Mouse (Mus musculus): Measurements from ENCODE around the gene Nbl1. TPM values are rescaled to one million over a fixed set of nuclear protein-coding genes. Genes with fewer than 3 reads are reported as not detected.

Nbl1 gene
- 1.1 TPM for polyA plus RNA-seq (2017; shearing (Covaris generic))

DNA sequence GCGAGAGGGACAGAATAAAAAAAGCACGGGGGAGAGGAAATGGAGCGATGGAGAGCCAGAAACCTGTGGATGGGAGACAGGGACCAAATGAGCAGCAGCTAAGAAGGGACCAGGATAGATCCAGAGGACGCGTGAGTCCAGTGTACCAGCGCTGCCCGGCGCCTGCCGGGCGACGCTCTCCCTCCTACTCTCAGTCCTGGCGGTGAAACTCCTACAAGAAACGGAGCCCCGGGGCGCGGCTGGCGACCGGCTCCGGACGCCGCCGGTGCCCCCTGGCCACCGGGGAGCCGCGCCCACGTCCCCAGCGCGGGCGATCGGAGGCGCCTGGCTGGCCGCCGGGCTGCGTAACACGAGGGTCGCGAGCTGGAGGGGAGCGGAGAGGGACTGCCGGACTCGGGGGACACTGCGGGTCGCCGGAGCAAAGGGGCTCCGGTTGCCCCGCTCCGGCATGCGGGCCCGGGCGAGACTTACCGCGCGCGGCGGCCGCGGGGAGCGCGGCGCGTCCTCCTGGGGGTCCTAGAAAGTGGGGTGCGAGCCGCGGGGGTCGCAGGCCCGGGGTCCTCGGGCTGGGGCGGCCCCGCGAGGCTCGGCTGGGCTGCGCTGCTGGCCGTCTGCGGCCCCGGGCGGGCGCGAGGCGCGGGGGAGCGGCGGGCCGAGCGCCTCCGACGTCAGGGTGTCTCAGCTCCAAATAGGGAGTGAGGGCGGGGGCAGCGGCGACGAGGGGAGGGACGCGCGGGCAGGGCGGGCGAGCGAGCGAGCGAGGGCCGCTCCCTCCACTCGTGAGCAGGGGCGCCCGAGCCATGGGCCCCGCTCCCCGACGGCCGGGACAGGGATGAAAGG, at the start of gene Nbl1:
Gene Nbl1 (minus strand): TSS at position 638 of the 840 bp plus-strand sequence.

DNA sequence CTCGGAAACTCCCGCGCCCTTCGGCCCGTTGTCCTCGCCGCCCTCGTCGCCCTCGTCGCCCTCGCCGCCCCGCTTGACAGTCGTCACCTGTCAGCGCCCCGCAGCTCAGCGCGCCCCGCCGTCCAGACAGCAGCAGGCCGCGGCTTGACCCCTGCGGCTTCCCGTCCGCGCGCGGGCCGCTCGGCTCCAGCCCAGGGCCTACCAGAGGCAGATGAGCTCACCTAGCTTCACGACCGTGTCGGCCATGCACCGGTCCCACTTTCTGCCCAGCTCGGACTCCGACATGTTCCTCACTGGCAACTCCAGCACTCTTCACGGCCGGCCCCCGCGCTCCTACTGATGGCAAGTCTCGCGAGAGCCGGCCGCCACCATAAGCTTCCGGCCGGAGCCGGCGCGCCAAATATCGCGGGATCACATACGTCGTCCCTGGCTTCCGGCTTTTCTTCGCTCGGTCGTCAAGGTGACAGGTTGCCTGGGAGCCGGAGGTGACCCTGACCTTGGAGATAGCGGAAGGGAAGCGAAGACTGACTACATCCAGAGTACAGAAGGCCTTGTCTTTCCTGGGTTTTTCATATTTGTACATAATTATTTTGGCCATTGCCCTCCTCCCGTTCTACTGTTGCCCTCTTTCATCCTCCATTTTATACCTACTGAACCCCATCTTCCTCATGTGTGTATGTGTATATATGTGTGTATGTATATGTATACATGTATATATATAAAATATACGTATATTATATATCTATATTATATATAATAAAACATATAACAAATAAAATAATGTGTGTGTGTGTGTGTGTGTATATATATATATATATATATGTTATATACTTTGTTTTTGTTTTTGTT, 38.1 kb upstream of the Nbl1 start, which contains the start of gene Minos1:
Gene Minos1 (minus strand): TSS at position 413 of the 849 bp plus-strand sequence.

DNA sequence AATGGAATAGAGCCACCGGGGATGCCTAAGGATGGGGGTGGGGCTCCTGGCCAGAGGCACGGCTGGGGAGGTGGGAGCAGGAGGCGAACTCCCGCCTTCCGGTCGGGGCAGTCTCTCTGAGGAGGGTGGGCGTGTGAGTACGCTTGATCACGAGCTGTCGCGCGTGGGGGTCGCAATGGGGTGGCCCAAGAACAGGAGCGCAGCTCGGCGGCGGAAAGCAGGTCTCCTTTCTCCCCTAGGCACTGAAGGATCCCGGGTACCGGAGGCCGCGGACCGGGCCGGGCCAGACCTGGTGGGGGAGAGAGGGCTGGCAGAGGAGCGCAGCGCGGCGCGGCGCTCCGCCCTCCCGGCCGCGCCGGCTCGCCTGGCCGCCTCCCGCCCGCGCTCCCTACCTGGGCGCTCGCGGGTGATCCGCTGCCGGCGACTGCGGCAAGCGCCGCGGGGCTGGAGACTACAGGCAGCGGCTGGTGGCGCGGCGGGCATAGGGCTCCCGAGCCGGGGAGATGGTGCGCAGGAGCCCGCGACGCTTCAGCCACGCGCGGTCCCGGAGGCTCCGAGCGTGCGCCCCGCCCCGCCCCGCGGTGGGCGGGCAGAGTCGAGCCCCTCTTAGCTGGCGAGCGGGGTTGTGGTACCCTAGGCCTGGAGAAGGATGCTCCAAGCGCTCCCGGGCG, 17.6 kb downstream of the Nbl1 start, which contains the start of gene Htr6:
Gene Htr6 (minus strand): TSS at position 530 of the 671 bp plus-strand sequence.

Other genes with a start within 250 kb of the Nbl1 start
- not detected for gene Pla2g5, start 229.5 kb downstream of the Nbl1 start, polyA plus RNA-seq (2017; shearing (Covaris generic))
- not detected for gene Gm13030, start 219.0 kb downstream of the Nbl1 start, polyA plus RNA-seq (2017; shearing (Covaris generic))
- not detected for gene Pla2g2e, start 215.1 kb downstream of the Nbl1 start, polyA plus RNA-seq (2017; shearing (Covaris generic))
- gene Otud3, start 179.0 kb downstream of the Nbl1 start, polyA plus RNA-seq (2017; shearing (Covaris generic)): 0.52 TPM
- gene Rnf186, start 125.9 kb downstream of the Nbl1 start, polyA plus RNA-seq (2017; shearing (Covaris generic)): not detected
- gene Tmco4, start 120.1 kb downstream of the Nbl1 start, polyA plus RNA-seq (2017; shearing (Covaris generic)): 41.8 TPM
- gene Htr6, start 17.4 kb downstream of the Nbl1 start, polyA plus RNA-seq (2017; shearing (Covaris generic)): not detected
- 381 TPM for gene Minos1, start 38.1 kb upstream of the Nbl1 start, polyA plus RNA-seq (2017; shearing (Covaris generic))
- 781 TPM for gene Capzb, start 99.9 kb upstream of the Nbl1 start, polyA plus RNA-seq (2017; shearing (Covaris generic))
- gene Pqlc2, start 217.7 kb upstream of the Nbl1 start, polyA plus RNA-seq (2017; shearing (Covaris generic)): 13.7 TPM
- 15.6 TPM for gene Akr7a5, start 217.8 kb upstream of the Nbl1 start, polyA plus RNA-seq (2017; shearing (Covaris generic))